Mouse (Mus musculus) megakaryocyte, embryonic 14.5 days (primary cell): ENCODE results near the gene Ogfod2.

Experiments
- FLI1 ChIP-seq: IDR thresholded peaks from 2 replicates; pipeline ENCODE4 v1.6.1; 2012; ENCODE audit warnings: low read length, inconsistent platforms, mixed read lengths
- GATA1 ChIP-seq: IDR thresholded peaks from 3 replicates; pipeline ENCODE4 v1.6.1; 2012; ENCODE audit warnings: mixed read lengths, low read length, inconsistent platforms, borderline replicate concordance

GRCm38 (mm10) chr5:124113030-124113429 lies 933 bp downstream of the Ogfod2 start:
- no peak for TF ChIP-seq GATA1
- TF ChIP-seq FLI1: no peak
